Mouse (Mus musculus) embryonic facial prominence, embryonic 14.5 days (tissue): ENCODE data around the gene Vax2. TPM values are rescaled to one million over a fixed set of nuclear protein-coding genes. Genes with fewer than 3 reads are reported as not detected.

ENCODE experiments used
- ATAC-seq: fragments of 200-750 bp; cut with Nextera tagmentation; 2 replicates; pipeline ENCODE4 v1.8.0; 2017; ENCODE audit warnings: low read depth, moderate number of reproducible peaks, moderate TSS enrichment
- DNase-seq: peaks from one replicate; pipeline ENCODE4 v3.0.0-alpha.2; 2015; ENCODE audit warnings: low spot score
- H3K27ac ChIP-seq: fragments of 300-500 bp; sonication (generic); replicated peaks from 2 replicates; pipeline ENCODE4 v1.5.1; 2014; ENCODE audit warnings: low read depth, mild to moderate bottlenecking, low read length, moderate library complexity
- H3K27me3 ChIP-seq: fragments of 300-500 bp; sonication (generic); replicated peaks from 2 replicates; pipeline ENCODE4 v1.6.1; 2014; ENCODE audit warnings: low read length; ENCODE audit not compliant: control insufficient read depth, insufficient read depth
- H3K36me3 ChIP-seq: fragments of 300-500 bp; sonication (generic); 2 replicates; pipeline ENCODE4 v1.6.1; 2014; ENCODE audit warnings: low read length, mixed read lengths; ENCODE audit not compliant: control insufficient read depth, insufficient read depth
- H3K4me1 ChIP-seq: fragments of 300-500 bp; sonication (generic); 2 replicates; pipeline ENCODE4 v1.6.1; 2014; ENCODE audit warnings: antibody characterized with exemption, low read length; ENCODE audit not compliant: control insufficient read depth, insufficient read depth
- H3K4me2 ChIP-seq: fragments of 300-500 bp; sonication (generic); 2 replicates; pipeline ENCODE4 v1.6.1; 2014; ENCODE audit warnings: low read depth, mild to moderate bottlenecking, low read length, moderate library complexity, mixed read lengths
- H3K4me3 ChIP-seq: fragments of 300-500 bp; sonication (generic); 2 replicates; pipeline ENCODE4 v1.5.1; 2014; ENCODE audit warnings: low read depth, mild to moderate bottlenecking, low read length
- H3K9ac ChIP-seq: fragments of 300-500 bp; sonication (generic); 2 replicates; pipeline ENCODE4 v1.6.1; 2014; ENCODE audit warnings: low read depth, mild to moderate bottlenecking, low read length, moderate library complexity, mixed read lengths
- H3K9me3 ChIP-seq: fragments of 300-500 bp; sonication (generic); 2 replicates; pipeline ENCODE4 v1.6.1; 2016; ENCODE audit warnings: low read length; ENCODE audit not compliant: control insufficient read depth
- WGBS: fragments of 180-500 bp; shearing (Covaris S2); extraction: QIAGEN DNeasy Blood & Tissue Kit; methylation state at CpG from one replicate; pipeline ENCODE4 v1.1.7; 2014; 5-methylcytosine and 5-hydroxymethylcytosine counted together
- polyA plus RNA-seq: library from polyadenylated mRNA; unstranded; fragments of >200 nt; fragmentation: Nextera tagmentation; extraction: Ambion mirVana; gene quantifications from 2 replicates; pipeline ENCODE4 v1.2.1, GENCODE M21; 2014

The Vax2 gene
- polyA plus RNA-seq, 1 experiment from 2014 or later = 0.45 TPM

DNA sequence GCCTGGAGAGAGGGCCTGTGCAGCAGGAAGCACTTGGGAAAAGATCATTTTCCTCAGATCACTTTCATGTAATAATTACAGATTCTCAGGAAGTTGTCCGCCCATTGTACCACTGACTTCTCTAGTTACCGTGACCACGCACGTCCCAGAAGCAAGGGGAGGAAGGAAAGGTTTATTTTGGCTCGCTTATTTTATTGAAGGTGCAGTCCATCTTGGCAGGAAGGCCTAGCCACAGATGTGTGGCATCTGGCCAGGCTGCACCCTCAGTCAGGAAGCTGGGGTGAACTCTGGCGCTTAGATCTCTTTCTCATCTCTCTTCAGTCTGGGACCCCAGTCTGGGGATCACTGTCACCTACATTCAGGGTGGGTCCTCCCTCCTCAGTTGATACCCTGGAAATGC is 27.5 kb downstream of the Vax2 start:
- no peak overlapping the region for H3K27ac ChIP-seq
- peak; percentile 54 for DNase-seq
- 0 out of 2 replicates have a peak, but pooled peaks cover 4% of the 10 kb centered on the region for H3K9me3 ChIP-seq
- H3K27me3 ChIP-seq = no peaks in the 10 kb centered on the region
- H3K4me3 ChIP-seq = no peak overlapping the region
- H3K4me2 ChIP-seq = no peak overlapping the region
- peak; percentile 20; the same call in 1 of the 2 replicates for ATAC-seq
- H3K4me1 ChIP-seq = peaks cover 5% of the 10 kb centered on the region
- 27% methylated on average over 6 of the region's 6 CpGs for WGBS
- H3K9ac ChIP-seq = no peak overlapping the region
- no peaks in the 10 kb centered on the region for H3K36me3 ChIP-seq

- Histone ChIP-seq H3K36me3 (no peaks in the 10 kb centered on the region), H3K4me1 (peaks cover 5% of the 10 kb centered on the region), H3K4me2 (no peak within 1 kb of the TSS), H3K9me3 (0 out of 2 replicates have a peak, but pooled peaks cover 4% of the 10 kb centered on the region), H3K4me3 (no peak within 1 kb of the TSS), H3K27ac (no peak within 1 kb of the TSS), H3K27me3 (no peaks in the 10 kb centered on the region), H3K9ac (no peak within 1 kb of the TSS)
- WGBS = 56% methylated on average over 5 of the region's 5 CpGs
- no peak; the same call in 1 of the 2 replicates for ATAC-seq
- no peak for DNase-seq
These were observed 31.7 kb downstream of the Vax2 start, which contains the start of gene Atp6v1b1 for GRCm38 (mm10) chr6:83742761-83743160. Atp6v1b1 (plus strand) TSS chr6:83742990.

DNA sequence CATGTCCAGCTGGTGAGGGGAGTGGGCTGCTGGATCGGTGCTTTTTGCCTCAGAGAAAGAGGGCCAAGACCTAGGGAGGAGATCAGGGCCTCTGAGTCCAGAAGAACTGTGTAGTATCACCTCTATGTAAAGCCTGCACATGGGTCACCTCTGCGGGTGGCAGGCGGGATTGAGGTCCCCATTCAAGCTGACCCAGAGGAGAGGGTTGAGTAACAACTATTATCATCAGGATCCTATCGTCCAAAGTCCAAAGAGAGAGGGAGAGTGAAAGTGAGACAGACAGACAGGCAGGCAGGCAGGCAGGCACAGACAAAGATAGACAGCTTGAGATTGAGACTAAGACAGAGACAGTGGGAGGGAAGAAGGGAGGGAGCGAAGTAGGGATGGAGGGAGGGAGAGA is 32.1 kb downstream of the Vax2 start:
- H3K27me3 ChIP-seq = no peaks in the 10 kb centered on the region
- H3K36me3 ChIP-seq = no peaks in the 10 kb centered on the region
- no peak for ATAC-seq
- DNase-seq = no peak
- WGBS = 54% methylated on average over 5 of the region's 5 CpGs
- H3K4me3 ChIP-seq = no peak overlapping the region
- no peak overlapping the region for H3K27ac ChIP-seq
- peaks cover 5% of the 10 kb centered on the region for H3K4me1 ChIP-seq
- H3K9me3 ChIP-seq = 0 out of 2 replicates have a peak, but pooled peaks cover 4% of the 10 kb centered on the region
- H3K4me2 ChIP-seq = no peak overlapping the region
- no peak overlapping the region for H3K9ac ChIP-seq

- DNase-seq (peak; percentile 48), ATAC-seq (peak; percentile 88)
- Histone ChIP-seq H3K4me3 (no peak overlapping the region), H3K36me3 (no peaks in the 10 kb centered on the region), H3K27ac (peak overlapping the region; percentile 44; the same call in 1 of the 2 replicates), H3K9ac (no peak overlapping the region), H3K27me3 (no peaks in the 10 kb centered on the region), H3K9me3 (0 out of 2 replicates have a peak, but pooled peaks cover 4% of the 10 kb centered on the region), H3K4me1 (no peaks in the 10 kb centered on the region), H3K4me2 (no peak overlapping the region)
- WGBS = 54% methylated on average over 5 of the region's 5 CpGs
These were observed 33.1 kb downstream of the Vax2 start for GRCm38 (mm10) chr6:83744126-83744525.

- H3K4me2 ChIP-seq = no peak overlapping the region
- DNase-seq = peak; percentile 79
- H3K9ac ChIP-seq = no peak overlapping the region
- H3K4me1 ChIP-seq = no peaks in the 10 kb centered on the region
- H3K36me3 ChIP-seq = no peaks in the 10 kb centered on the region
- 0 out of 2 replicates have a peak, but pooled peaks cover 4% of the 10 kb centered on the region for H3K9me3 ChIP-seq
- ATAC-seq = peak; percentile 90
- no peak overlapping the region for H3K4me3 ChIP-seq
- no peaks in the 10 kb centered on the region for H3K27me3 ChIP-seq
- H3K27ac ChIP-seq = peak overlapping the region; percentile 44; the same call in 1 of the 2 replicates
- WGBS = 62% methylated on average over 5 of the region's 5 CpGs
These were observed 33.5 kb downstream of the Vax2 start for GRCm38 (mm10) chr6:83744557-83744956.

DNA sequence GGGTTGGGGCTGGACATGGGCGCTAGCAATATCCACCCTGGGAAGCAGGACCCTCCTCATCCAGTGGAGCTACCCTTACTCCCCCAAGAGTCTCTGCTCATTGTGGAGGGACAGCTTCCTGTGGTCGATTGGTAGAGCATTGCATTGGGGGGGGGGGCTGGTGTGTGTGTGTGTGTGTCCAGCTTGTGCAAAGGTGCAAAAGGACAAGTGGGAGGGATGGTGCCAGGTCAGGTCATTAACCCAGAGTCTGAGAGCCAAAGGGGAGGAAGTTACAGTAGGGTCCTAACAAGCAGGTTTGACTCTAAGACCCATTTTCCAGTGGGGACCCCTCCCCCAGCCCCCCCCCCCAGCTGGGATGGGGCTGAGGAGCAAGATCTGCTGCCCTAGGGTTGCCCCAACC is 34.4 kb downstream of the Vax2 start:
- Histone ChIP-seq H3K27me3 (no peaks in the 10 kb centered on the region), H3K27ac (no peak overlapping the region), H3K4me3 (no peak overlapping the region), H3K4me2 (no peak overlapping the region), H3K36me3 (no peaks in the 10 kb centered on the region), H3K9ac (no peak overlapping the region), H3K9me3 (0 out of 2 replicates have a peak, but pooled peaks cover 4% of the 10 kb centered on the region), H3K4me1 (no peaks in the 10 kb centered on the region)
- 63% methylated on average over 2 of the region's 2 CpGs for WGBS
- DNase-seq (no peak), ATAC-seq (no peak)

- no peak; the same call in 1 of the 2 replicates for ATAC-seq
These were observed 38.2 kb downstream of the Vax2 start for GRCm38 (mm10) chr6:83749286-83749685.

GRCm38 (mm10) chr6:83750171-83750684 is 39.2 kb downstream of the Vax2 start:
- H3K36me3 ChIP-seq = no peaks in the 10 kb centered on the region
- peak; percentile 52 for DNase-seq
- no peaks in the 10 kb centered on the region for H3K4me1 ChIP-seq
- no peak overlapping the region for H3K4me2 ChIP-seq
- H3K4me3 ChIP-seq = no peak overlapping the region
- H3K27me3 ChIP-seq = 0 out of 2 replicates have a peak, but pooled peaks cover 5% of the 10 kb centered on the region
- no peak overlapping the region for H3K27ac ChIP-seq
- peak; percentile 64; the same call in 1 of the 2 replicates for ATAC-seq
- H3K9ac ChIP-seq = no peak overlapping the region
- no peaks in the 10 kb centered on the region for H3K9me3 ChIP-seq
- WGBS = 10% methylated on average over 11 of the region's 11 CpGs

More at GRCm38 (mm10) chr6:83749286-83749685, 38.2 kb downstream of the Vax2 start:
- no peak overlapping the region for H3K4me3 ChIP-seq
- no peak for DNase-seq
- no peaks in the 10 kb centered on the region for H3K4me1 ChIP-seq
- no peak overlapping the region for H3K4me2 ChIP-seq
- no peaks in the 10 kb centered on the region for H3K36me3 ChIP-seq
- no peak overlapping the region for H3K9ac ChIP-seq
- no peaks in the 10 kb centered on the region for H3K9me3 ChIP-seq
- WGBS = 47% methylated on average over 3 of the region's 3 CpGs
- no peak overlapping the region for H3K27ac ChIP-seq
- 0 out of 2 replicates have a peak, but pooled peaks cover 5% of the 10 kb centered on the region for H3K27me3 ChIP-seq

DNA sequence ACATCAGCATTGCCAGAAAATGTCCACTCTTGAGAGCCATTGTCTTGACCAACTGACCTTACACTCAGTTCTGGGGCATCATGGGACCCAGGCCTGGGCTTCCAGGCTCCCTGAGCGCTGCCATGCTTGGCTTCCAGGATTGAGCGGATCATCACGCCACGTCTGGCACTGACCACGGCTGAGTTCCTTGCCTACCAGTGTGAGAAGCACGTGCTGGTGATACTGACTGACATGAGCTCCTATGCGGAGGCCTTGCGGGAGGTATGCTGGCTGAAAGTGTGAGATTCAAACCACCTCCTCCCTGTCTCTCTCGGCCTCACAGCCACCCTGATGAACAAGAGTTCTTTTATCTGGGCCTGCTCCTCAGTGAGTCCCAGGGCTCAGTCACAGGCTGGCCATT is 45.0 kb downstream of the Vax2 start:
- 70% methylated on average over 9 of the region's 9 CpGs for WGBS
- Histone ChIP-seq H3K27me3 (peaks cover 38% of the 10 kb centered on the region), H3K4me1 (peaks cover 4% of the 10 kb centered on the region; the same call in 1 of the 2 replicates), H3K27ac (no peak overlapping the region), H3K9me3 (no peaks in the 10 kb centered on the region), H3K9ac (no peak overlapping the region), H3K4me3 (no peak overlapping the region), H3K4me2 (no peak overlapping the region), H3K36me3 (no peaks in the 10 kb centered on the region)
- ATAC-seq (no peak), DNase-seq (no peak)
